Mouse (Mus musculus): ENCODE measurements around the gene Gna15.

DNA sequence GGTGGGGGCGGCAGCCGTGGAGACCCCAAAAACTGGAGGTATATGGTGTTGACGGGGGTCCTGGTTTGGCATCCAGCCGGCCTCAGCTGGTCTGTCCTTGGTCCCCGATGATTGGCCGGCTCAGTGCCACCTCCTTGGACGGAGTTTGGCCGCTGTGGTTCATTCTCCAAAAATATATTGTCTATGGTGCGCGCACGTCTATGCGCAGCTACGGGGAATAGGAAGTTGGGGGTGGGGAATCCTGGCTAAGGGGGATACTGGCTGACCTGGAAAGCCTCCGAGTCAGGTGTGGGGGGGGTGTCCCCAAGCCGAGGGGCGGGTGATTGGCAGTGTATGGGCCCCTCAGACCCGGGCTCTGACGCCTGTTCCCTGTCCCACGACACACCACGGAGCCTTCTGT is 63.6 kb downstream of the Gna15 start:
- TF ChIP-seq REST (IDR thresholded peaks at IDR 0.05; ENCODE audit: insufficient read depth, insufficient read length) (no peak), USF1 (IDR thresholded peaks at IDR 0.05; ENCODE audit: low read depth) (no peak), CEBPB (IDR thresholded peaks at IDR 0.05; ENCODE audit: insufficient read depth, poor library complexity, severe bottlenecking) (no peak), MYOG (IDR thresholded peaks at IDR 0.05; ENCODE audit: control insufficient read depth in 1 of 3, insufficient read depth in 1 of 3, insufficient read length in 2 of 3, low read depth in 2 of 3) (no peak), POLR2A (IDR thresholded peaks at IDR 0.05; ENCODE audit: insufficient read length, low read depth) (no peak), POLR2AphosphoS2 (IDR thresholded peaks at IDR 0.05; ENCODE audit: insufficient read length, low read depth) (no peak)

All from myocyte (in vitro differentiated cells).